Mouse (Mus musculus) E14TG2a.4 (cell line): ENCODE data around the gene Gm10577.
A peak's percentile ranks its signal among the peaks of the same experiment; 100 is the strongest.

Source experiments
- CTCF ChIP-seq: conservative IDR thresholded peaks from 2 replicates; pipeline ENCODE4 v1.5.1; 2014; ENCODE audit warnings: low read length
- NANOG ChIP-seq: IDR thresholded peaks from 2 replicates; pipeline ENCODE4 v1.6.1; 2014; ENCODE audit warnings: borderline replicate concordance, low read length, mixed read lengths
- POU5F1 ChIP-seq: IDR thresholded peaks from 2 replicates; pipeline ENCODE4 v1.6.1; 2014; ENCODE audit warnings: low read length, borderline replicate concordance

- TF ChIP-seq CTCF (0 out of 2 replicates have a peak, but pooled peaks have one; percentile 19), POU5F1 (no peak), NANOG (no peak)
Observed at GRCm38 (mm10) chr4:100998145-100998544, 22.4 kb downstream of the Gm10577 start.
